Mouse (Mus musculus) hindbrain, embryonic 15.5 days (tissue): Measurements from ENCODE around the gene Arid1b. TPM values are rescaled to one million over a fixed set of nuclear protein-coding genes. Genes with fewer than 3 reads are reported as not detected.
A peak's percentile ranks its signal among the peaks of the same experiment; 100 is the strongest.

ENCODE experiments used
- ATAC-seq: fragments of 200-750 bp; cut with Nextera tagmentation; 2 replicates; pipeline ENCODE4 v1.8.0; 2017; ENCODE audit warnings: low read depth, moderate number of reproducible peaks, moderate TSS enrichment; ENCODE audit not compliant: low FRiP score
- H3K27ac ChIP-seq: fragments of 300-500 bp; sonication (generic); replicated peaks from 2 replicates; pipeline ENCODE4 v1.5.1; 2015; ENCODE audit warnings: mild to moderate bottlenecking, inconsistent platforms
- H3K27me3 ChIP-seq: fragments of 300-500 bp; sonication (generic); 2 replicates; pipeline ENCODE4 v1.6.1; 2015; ENCODE audit warnings: control low read depth, inconsistent platforms
- H3K36me3 ChIP-seq: fragments of 300-500 bp; sonication (generic); 2 replicates; pipeline ENCODE4 v1.6.1; 2015; ENCODE audit warnings: control low read depth, inconsistent platforms
- H3K4me1 ChIP-seq: fragments of 300-500 bp; sonication (generic); replicated peaks from 2 replicates; pipeline ENCODE4 v1.6.1; 2015; ENCODE audit warnings: control low read depth, inconsistent platforms
- H3K4me2 ChIP-seq: fragments of 300-500 bp; sonication (generic); 2 replicates; pipeline ENCODE4 v1.6.1; 2015; ENCODE audit warnings: moderate library complexity, mild to moderate bottlenecking, inconsistent platforms
- H3K4me3 ChIP-seq: fragments of 300-500 bp; sonication (generic); 2 replicates; pipeline ENCODE4 v1.5.1; 2015; ENCODE audit warnings: mild to moderate bottlenecking, inconsistent platforms
- H3K9ac ChIP-seq: fragments of 300-500 bp; sonication (generic); 2 replicates; pipeline ENCODE4 v1.6.1; 2015; ENCODE audit warnings: inconsistent platforms
- H3K9me3 ChIP-seq: fragments of 300-500 bp; sonication (generic); 2 replicates; pipeline ENCODE4 v1.6.1; 2016; ENCODE audit warnings: control low read depth, inconsistent platforms
- whole genome bisulfite sequencing: fragments of 180-500 bp; shearing (Covaris S2); methylation state at CpG from one replicate; pipeline ENCODE4 v1.1.7; 2015; 5-methylcytosine and 5-hydroxymethylcytosine counted together
- polyA plus RNA-seq: library from polyadenylated mRNA; unstranded; fragments of >200 nt; fragmentation: Nextera tagmentation; extraction: Ambion mirVana; gene quantifications from 2 replicates; pipeline ENCODE4 v1.2.1, GENCODE M21; 2015

Arid1b gene
- polyA plus RNA-seq, 1 experiment from 2014 or later: 14.3 TPM

- no peak overlapping the region for H3K9ac ChIP-seq
- H3K27me3 ChIP-seq: no peaks in the 10 kb centered on the region
- no peak for ATAC-seq
- H3K4me1 ChIP-seq: no peaks in the 10 kb centered on the region
- H3K36me3 ChIP-seq: peaks cover 33% of the 10 kb centered on the region; the same call in 1 of the 2 replicates
- H3K27ac ChIP-seq: no peak overlapping the region
- H3K4me2 ChIP-seq: no peak overlapping the region
- no peak overlapping the region for H3K4me3 ChIP-seq
- no peaks in the 10 kb centered on the region for H3K9me3 ChIP-seq
- WGBS: 94% methylated on average over 7 of the region's 7 CpGs
Measured at GRCm38 (mm10) chr17:5330644-5331043, 336.5 kb downstream of the Arid1b start.

- Histone ChIP-seq H3K27me3 (no peaks in the 10 kb centered on the region), H3K9me3 (no peaks in the 10 kb centered on the region), H3K4me3 (no peak overlapping the region), H3K36me3 (peaks cover 41% of the 10 kb centered on the region), H3K4me1 (no peaks in the 10 kb centered on the region), H3K9ac (no peak overlapping the region), H3K4me2 (no peak overlapping the region), H3K27ac (no peak overlapping the region)
- WGBS: 78% methylated on average over 1 of the region's 1 CpGs
- no peak for ATAC-seq
Measured at GRCm38 (mm10) chr17:5331387-5331786, 337.3 kb downstream of the Arid1b start.

DNA sequence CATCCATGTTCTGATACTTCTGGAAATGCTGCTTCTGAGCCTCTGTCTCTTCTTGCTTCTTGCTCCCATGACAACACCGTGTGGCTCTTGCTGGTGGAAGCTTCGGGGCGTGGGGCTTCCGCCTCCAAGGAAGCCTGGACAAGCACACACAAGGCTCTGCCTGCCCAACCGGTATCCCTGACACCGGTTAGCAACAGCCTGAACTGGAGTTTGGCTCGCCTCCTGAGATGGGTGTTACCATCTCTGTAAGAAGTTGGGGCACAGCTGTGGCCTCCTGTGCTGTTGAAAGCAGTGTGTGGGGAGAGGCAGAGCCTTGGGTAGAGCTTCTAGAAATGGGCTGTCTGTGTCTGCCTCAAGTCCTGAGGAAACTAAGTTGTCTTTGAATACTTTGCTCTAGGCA, 340.4 kb downstream of the Arid1b start:
- H3K9ac ChIP-seq: no peak overlapping the region
- no peak for ATAC-seq
- H3K4me1 ChIP-seq: no peaks in the 10 kb centered on the region
- peaks cover 50% of the 10 kb centered on the region for H3K36me3 ChIP-seq
- no peaks in the 10 kb centered on the region; the same call in 1 of the 2 replicates for H3K9me3 ChIP-seq
- no peak overlapping the region for H3K27ac ChIP-seq
- WGBS: 82% methylated on average over 7 of the region's 7 CpGs
- H3K4me3 ChIP-seq: no peak overlapping the region
- no peak overlapping the region for H3K4me2 ChIP-seq
- no peaks in the 10 kb centered on the region for H3K27me3 ChIP-seq

GRCm38 (mm10) chr17:5344426-5344825, 350.3 kb downstream of the Arid1b start:
- Histone ChIP-seq H3K27me3 (no peaks in the 10 kb centered on the region), H3K4me3 (no peak overlapping the region), H3K9me3 (no peaks in the 10 kb centered on the region), H3K36me3 (peaks cover 30% of the 10 kb centered on the region), H3K27ac (no peak overlapping the region), H3K9ac (no peak overlapping the region), H3K4me2 (no peak overlapping the region), H3K4me1 (no peaks in the 10 kb centered on the region; the same call in 1 of the 2 replicates)
- ATAC-seq: no peak
- 72% methylated on average over 1 of the region's 1 CpGs for WGBS

GRCm38 (mm10) chr17:5345810-5346209, 351.7 kb downstream of the Arid1b start:
- Histone ChIP-seq H3K4me1 (no peaks in the 10 kb centered on the region; the same call in 1 of the 2 replicates), H3K4me3 (no peak overlapping the region), H3K27ac (no peak overlapping the region), H3K9me3 (no peaks in the 10 kb centered on the region), H3K9ac (no peak overlapping the region), H3K36me3 (peaks cover 18% of the 10 kb centered on the region), H3K27me3 (no peaks in the 10 kb centered on the region), H3K4me2 (no peak overlapping the region)
- ATAC-seq: no peak
- WGBS: 89% methylated on average over 5 of the region's 5 CpGs

DNA sequence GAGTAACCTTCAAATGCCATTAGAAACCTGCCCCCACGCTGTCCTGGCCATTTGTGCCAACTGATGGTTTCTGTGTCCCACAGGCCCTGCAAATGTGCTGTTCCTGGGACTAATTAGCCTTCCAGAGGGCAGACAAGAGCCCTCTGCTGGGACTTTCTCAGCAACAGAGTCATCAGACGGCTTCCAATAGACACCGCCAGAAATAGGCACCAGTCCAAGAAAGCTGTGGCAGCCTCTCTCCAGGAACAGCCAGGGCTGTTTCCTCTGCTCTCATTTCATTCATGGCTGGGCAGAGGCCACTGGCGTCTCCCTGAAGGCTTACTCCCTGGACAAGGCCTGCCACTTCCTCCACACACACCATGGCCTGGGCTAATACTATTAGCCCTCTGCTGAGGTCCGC, 358.8 kb downstream of the Arid1b start:
- Histone ChIP-seq H3K9ac (no peak overlapping the region), H3K4me1 (peaks cover 8% of the 10 kb centered on the region; the same call in 1 of the 2 replicates), H3K9me3 (no peaks in the 10 kb centered on the region), H3K36me3 (no peaks in the 10 kb centered on the region), H3K27me3 (no peaks in the 10 kb centered on the region), H3K4me2 (no peak overlapping the region), H3K4me3 (no peak overlapping the region), H3K27ac (no peak overlapping the region)
- WGBS: 34% methylated on average over 5 of the region's 5 CpGs
- ATAC-seq: peak; percentile 72; the same call in 1 of the 2 replicates

- no peaks in the 10 kb centered on the region for H3K36me3 ChIP-seq
- H3K27me3 ChIP-seq: no peaks in the 10 kb centered on the region
- 56% methylated on average over 2 of the region's 2 CpGs for WGBS
Measured at GRCm38 (mm10) chr17:5360759-5361158, 366.6 kb downstream of the Arid1b start.

GRCm38 (mm10) chr17:5365992-5366398, 371.9 kb downstream of the Arid1b start:
- Histone ChIP-seq H3K4me1 (peaks cover 13% of the 10 kb centered on the region; the same call in 1 of the 2 replicates), H3K27ac (no peak overlapping the region), H3K4me2 (no peak overlapping the region), H3K9ac (no peak overlapping the region), H3K9me3 (no peaks in the 10 kb centered on the region), H3K4me3 (no peak overlapping the region), H3K36me3 (no peaks in the 10 kb centered on the region), H3K27me3 (no peaks in the 10 kb centered on the region)
- ATAC-seq: peak; percentile 38; the same call in 1 of the 2 replicates
- WGBS: 49% methylated on average over 8 of the region's 8 CpGs

More at GRCm38 (mm10) chr17:5360759-5361158, 366.6 kb downstream of the Arid1b start:
- no peak overlapping the region for H3K9ac ChIP-seq
- H3K4me1 ChIP-seq: peaks cover 9% of the 10 kb centered on the region; the same call in 1 of the 2 replicates
- H3K27ac ChIP-seq: no peak overlapping the region
- H3K4me3 ChIP-seq: no peak overlapping the region
- no peaks in the 10 kb centered on the region for H3K9me3 ChIP-seq
- H3K4me2 ChIP-seq: no peak overlapping the region
- no peak for ATAC-seq

GRCm38 (mm10) chr17:5371032-5371431, 376.9 kb downstream of the Arid1b start:
- Histone ChIP-seq H3K9me3 (no peaks in the 10 kb centered on the region), H3K4me2 (no peak overlapping the region), H3K27me3 (no peaks in the 10 kb centered on the region), H3K4me3 (no peak overlapping the region), H3K9ac (no peak overlapping the region), H3K36me3 (no peaks in the 10 kb centered on the region), H3K4me1 (peaks cover 1% of the 10 kb centered on the region; the same call in 1 of the 2 replicates), H3K27ac (no peak overlapping the region)
- no peak for ATAC-seq
- 60% methylated on average over 4 of the region's 4 CpGs for WGBS

DNA sequence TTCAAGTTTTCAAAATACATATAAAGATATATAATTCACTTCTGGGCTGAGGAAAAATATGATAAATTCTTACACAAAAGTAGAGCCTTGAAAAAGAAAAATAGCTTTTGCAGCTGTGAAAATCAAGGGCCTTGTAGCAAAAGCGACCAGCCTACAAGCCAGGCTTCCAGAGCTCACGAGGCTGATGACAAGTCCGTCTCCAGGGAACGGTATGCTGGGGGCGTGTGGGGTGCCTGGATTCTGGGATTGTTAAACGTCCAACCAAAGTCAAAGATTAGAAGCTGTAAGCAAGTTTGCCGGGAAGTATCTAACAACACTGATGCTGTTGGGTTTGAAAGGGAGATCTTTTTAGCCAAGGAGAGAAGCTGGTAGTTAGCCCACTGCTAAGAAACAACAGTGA, 377.4 kb downstream of the Arid1b start:
- Histone ChIP-seq H3K4me3 (no peak overlapping the region), H3K9me3 (no peaks in the 10 kb centered on the region), H3K4me2 (no peak overlapping the region), H3K36me3 (no peaks in the 10 kb centered on the region), H3K27ac (no peak overlapping the region), H3K4me1 (no peaks in the 10 kb centered on the region), H3K9ac (no peak overlapping the region), H3K27me3 (no peaks in the 10 kb centered on the region)
- no peak for ATAC-seq
- 58% methylated on average over 7 of the region's 7 CpGs for whole genome bisulfite sequencing

GRCm38 (mm10) chr17:5372951-5373350, 378.8 kb downstream of the Arid1b start:
- Histone ChIP-seq H3K27me3 (no peaks in the 10 kb centered on the region), H3K9me3 (no peaks in the 10 kb centered on the region), H3K9ac (no peak overlapping the region), H3K4me2 (no peak overlapping the region), H3K36me3 (no peaks in the 10 kb centered on the region), H3K4me1 (peaks cover 12% of the 10 kb centered on the region), H3K27ac (no peak overlapping the region), H3K4me3 (no peak overlapping the region)
- 67% methylated on average over 8 of the region's 8 CpGs for WGBS
- ATAC-seq: no peak

DNA sequence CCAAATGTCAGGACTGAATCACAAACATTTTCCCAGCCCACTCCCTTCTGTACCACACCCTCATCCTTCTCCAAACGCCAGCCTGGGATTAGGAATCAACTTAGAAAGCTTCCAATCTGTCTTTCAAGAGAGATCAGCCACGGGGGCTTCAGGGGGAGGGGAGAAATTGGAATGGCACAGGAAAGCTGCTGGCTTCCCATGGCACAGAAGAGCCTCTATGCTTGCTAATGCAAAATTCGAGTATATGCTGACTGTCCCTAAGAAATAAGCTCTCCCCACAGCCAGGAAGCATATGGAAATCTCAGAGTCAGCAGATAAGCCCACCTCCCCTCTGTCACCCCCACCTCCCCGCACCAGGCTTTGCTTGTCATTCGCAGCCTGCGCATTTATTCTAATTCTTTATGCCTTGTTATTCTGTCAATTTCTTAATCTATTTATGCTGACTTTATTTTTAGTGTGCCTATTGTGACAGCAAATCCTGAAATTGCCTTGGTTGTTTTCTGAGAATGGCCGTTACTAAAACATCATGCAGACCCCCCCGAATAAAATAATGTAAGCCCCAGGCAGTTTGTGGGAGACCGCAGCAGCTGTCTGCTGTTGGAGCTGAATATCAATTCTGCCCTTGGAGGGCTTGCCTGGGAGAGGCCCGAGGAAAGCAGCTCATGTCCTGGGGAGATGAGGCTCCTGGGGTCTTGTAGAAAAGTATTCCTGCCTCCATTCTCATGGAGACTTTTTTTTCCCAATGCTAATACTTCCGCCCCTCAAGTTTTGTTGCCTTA, 383.2 kb downstream of the Arid1b start:
- no peak overlapping the region; the same call in 1 of the 2 replicates for H3K27ac ChIP-seq
- peak overlapping the region; percentile 17; the same call in 1 of the 2 replicates for H3K4me2 ChIP-seq
- H3K4me3 ChIP-seq: no peak overlapping the region
- H3K9me3 ChIP-seq: no peaks in the 10 kb centered on the region
- no peaks in the 10 kb centered on the region for H3K36me3 ChIP-seq
- ATAC-seq: peak; percentile 63; the same call in 1 of the 2 replicates
- WGBS: 17% methylated on average over 11 of the region's 11 CpGs
- H3K27me3 ChIP-seq: no peaks in the 10 kb centered on the region
- H3K9ac ChIP-seq: no peak overlapping the region
- peaks cover 14% of the 10 kb centered on the region for H3K4me1 ChIP-seq
